Mouse (Mus musculus) Muller cell, postnatal 12 days (primary cell): ENCODE results near the gene Muc3.
"Not testable (repeated sequence)": the region's sequence is repeated elsewhere in the genome, so short reads cannot be mapped to it uniquely, and the experiment has no call there.

Experiments
- DNase-seq: peaks from one replicate; pipeline ENCODE4 v3.0.0-alpha.2; 2015; ENCODE audit errors: inconsistent ontology term

Gene Muc3

DNA sequence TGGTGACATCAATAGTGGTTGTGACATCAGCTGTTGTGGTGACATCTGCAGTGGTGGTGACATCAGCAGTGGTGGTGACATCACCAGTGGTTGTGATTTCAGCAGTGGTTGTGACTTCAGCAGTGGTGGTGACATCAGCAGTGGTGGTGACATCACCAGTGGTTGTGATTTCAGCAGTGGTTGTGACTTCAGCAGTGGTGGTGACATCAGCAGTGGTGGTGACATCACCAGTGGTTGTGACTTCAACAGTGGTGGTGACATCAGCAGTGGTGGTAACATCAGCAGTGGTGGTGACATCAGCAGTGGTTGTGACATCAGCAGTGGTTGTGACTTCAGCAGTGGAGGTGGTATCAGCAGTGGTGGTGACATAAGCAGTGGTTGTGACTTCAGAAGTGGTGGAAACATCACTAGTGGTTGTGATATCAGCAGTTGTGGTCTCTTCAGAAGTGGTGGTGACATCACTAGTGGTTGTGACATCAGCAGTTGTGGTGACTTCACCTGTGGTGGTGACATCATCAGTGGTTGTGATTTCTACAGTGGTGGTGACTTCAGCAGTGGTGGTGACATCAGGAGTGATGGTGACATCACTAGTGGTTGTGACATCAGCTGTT, at the start of gene Muc3:
Gene Muc3, minus strand, starts transcription at position 51 of the 611 bp plus-strand sequence.
- not testable (repeated sequence) for DNase-seq

DNA sequence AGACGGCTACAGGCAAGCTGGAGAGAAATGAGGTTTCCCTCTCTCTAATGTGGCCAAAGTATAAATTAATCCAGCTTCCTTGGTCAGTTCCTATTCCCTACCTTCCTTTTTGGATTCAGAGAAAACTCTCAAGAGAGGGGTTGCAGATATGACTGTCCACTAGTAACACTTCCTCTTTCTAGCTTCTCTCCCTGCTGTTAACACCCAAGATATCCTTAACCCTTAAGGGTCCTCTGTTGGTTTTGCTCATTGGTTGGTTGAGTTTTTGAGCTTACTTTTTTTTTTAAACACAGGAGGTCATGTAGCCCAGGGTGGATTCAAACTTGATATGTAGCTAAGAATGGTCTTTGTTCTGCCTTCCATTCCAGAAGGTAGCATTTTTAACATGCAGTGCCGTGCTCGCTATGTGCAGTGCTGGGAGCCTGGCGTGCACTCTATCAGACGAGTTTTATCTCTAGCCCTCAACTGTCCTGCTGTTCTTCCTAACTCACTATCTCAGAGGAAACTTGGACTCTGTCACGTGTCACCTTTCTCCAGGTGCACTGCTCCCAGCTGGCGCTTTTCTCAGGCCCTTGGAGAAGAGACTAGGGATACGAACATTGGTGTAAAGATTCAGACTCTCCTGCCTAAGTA, 45.5 kb upstream of the Muc3 start:
- no peak for DNase-seq

DNA sequence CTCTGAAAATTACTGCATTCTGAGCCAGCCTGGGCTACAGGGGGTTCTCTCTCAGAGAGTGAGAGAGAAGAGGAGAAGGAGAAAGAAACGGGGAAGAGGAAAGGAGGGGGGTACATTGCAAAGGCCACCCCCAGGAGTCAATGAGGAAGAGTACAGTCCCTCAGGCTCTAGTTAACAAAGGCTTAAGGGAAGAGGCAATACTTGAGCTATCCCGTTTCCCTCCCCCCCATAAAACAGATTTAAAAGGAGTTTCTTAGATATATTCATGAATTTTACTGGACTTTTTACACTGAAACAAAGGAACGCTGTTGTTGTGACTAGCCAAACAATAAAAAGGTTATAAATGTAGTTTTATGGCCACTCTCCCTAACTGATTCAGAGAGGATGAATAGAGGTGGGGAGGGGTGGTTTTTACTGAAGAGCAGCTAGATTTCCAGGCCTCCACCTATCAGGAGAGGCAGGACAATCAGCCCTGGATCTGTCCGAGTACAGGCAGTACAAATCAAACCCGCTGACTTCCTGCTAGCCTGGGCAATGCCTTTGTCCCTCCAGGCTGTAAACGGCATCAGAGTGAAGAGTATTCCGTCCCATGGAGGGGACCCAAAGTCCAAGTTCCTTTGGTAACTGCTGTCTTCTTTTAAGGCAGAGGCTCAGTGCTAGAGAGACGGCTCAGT, 44.3 kb upstream of the Muc3 start:
- no peak for DNase-seq

DNA sequence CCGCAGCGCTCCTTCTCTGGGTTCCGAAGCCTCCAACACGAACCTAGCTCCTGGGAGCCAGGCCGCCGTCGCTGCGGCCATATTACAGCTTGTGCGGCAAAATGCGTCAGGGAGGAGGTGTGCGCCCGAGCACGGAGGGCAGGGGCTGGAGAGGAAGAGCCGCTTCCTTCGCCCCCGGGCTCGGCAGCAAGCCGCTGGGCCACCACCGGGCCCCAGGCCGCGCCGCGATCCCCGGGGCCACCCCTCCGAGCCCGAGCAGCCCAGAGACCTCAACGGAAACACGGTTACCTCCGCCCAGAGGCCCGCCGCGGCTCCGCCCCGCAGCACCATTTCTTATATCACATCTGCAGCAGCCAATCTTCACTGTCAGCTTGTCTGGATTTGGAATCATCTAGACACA, 40.2 kb upstream of the Muc3 start:
- peak; percentile 19 for DNase-seq

DNA sequence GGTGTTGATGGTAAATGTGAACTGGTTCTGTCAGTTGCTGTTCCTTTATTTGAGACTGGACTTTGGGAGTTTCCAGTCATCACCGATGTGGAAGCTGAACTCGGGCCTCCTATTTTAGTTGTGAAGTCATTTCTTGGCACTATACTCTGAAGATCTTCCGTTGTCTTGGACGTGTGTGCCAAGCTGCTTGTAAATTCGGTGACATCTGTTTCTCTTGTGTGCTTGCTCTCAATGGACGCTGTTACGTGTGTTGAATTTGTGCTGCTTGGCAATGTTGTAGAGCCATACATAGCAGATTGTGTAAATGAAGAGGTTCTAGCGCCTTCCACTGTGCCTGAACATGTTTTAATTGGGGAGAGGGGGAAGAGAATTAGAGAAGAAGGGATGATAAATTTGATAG, 36.2 kb upstream of the Muc3 start:
- DNase-seq = no peak

DNA sequence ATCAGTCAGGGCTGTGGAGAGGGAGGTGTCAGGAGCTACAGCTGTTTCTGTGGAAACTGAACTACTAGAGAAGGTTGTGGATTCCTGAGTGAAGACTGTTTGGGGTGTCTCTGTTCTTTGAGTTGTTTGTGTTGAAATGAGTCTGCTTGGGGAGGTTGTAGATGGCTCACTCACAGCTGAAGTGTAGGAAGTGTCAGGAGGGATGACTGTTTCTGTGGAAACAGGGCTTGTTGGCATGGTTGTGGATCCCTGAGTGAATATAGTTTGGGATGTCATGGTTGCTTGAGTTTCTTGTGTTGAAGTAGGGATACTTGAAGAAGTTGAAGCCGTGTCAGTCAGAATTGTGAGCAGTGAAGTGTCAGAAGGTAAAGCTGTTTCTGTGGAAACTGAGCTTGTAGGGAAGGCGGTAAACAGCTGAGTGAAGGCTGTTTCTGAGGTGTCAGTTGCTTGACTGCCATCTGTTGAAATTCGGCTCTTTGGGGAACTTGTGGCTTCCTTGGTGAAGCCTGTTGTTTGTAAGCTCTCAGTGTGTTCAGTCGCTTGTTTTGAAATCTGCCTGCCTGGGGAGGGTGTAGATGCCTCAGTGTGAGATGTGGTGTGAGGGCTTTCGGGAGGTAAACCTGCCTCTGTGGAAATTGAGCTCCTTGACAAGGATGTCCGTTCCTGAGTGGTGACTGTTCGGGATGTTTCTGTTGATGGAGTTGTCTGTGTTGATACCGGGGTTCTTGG, 30.7 kb upstream of the Muc3 start:
- DNase-seq = no peak

DNA sequence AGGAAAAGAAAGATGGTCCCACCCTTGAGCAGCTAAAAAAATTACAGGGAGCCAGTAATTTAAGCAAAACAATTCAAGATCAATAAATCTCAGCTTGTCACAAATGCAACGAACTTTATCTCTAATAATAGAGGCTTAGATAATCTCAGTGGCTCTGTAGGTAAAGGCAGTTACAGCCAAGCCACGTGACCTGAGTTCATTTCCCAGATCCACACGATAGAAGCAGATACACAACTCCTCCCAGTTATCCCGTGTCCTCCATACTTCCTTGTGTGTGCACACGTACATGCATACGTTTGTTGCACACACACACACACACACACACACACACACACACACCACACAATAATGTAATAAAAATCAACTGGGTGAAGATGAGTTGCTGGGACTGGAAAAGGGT, 24.8 kb upstream of the Muc3 start:
- DNase-seq = no peak

DNA sequence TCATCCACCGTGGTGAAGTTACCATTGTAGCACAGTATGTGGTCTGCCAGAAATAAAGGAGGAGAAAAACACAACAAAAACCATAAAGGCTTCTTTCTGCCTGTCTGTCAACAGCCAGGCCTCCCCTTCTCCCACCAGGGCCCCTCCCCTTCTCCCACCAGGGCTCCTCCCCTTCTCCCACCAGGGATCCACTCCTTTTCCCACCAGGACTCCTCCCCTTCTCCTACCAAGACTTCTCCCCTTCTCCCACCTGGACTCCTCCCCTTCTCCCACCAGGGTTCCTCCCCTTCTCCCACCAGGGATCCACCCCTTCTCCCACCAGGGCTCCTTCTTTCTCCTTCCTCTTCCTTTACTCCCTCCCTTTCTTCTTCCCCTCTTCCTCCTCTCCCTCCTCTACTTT, 23.5 kb upstream of the Muc3 start:
- DNase-seq = no peak

DNA sequence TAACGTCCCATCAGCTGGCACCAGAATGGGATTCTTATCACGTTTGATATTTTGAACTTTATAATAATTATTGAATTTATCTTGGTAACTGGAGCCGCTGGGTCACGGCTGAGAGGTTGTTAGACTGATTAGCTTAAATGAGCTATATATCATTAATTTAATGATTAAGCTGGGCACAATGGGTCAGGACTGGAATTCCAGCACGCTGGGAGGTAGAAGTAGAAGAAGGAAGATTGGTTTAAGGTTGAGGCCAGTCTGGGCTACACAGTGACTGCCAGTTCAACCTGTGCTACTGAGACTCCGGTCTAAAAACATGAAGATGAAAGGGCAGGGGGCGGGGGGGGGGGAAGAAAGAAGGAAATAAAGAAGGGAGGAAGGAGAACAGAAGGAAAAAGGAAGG, 22.4 kb upstream of the Muc3 start:
- no peak for DNase-seq

DNA sequence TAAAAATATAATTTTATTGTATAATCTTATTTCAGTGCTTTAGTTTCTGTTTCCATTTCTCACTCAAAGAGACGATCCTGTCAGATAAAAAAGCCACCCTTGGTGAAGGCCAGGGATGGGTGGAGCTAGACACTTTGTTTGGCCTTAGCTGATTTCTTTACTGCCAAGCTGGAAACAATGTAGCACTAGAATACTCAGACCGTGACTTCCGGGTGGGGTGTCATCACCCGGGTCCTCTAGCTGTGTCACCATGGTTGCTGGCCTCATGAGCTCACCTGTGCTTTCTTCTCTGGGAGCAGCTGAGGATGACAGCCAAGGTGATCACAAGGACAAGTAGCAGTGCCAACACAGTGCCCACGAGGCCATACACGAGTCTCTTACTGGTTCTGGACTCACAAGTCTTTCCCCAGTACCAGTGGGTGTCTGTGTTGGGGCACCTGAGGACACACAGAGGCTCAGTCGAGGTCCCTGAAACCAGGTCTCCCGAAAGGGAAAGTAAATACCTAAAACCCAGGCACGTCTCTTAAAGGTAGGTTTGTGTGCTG, 21.8 kb upstream of the Muc3 start:
- DNase-seq = no peak

DNA sequence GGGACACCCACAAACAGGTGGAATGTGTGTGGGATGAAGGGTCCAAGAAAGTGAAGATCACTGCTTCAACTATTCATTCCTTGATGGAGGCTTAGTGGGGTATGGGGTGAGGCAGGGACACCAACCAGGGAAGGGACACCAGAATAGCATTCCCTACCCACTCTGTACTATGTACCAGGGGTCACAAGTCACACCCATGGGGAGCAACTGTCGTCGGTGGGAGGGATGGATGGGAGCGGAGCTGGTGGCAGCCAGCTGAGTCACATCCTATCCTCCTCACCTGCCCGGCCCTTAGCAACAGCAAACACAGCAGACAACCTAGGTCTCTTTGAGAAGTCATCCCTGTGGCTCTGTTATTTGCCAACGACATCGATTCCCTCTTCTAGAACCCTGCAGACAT, 18.4 kb upstream of the Muc3 start:
- DNase-seq = no peak

DNA sequence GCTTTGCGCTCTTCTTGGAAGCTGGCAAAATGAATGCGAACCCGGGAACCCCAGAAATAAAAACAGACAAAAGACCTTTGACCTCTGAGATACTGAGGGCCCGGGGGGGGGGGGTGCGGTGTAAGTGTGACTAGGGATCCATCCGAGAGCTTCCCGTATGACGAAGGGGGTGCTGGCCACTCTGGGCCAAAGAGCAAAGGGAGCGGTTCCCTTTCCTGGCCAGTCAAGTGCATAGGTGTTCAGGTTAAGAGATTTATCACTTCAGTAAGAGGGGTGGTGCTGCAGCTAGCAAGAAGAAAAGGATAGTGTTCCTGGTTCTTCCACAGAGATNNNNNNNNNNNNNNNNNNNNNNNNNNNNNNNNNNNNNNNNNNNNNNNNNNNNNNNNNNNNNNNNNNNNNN, 16.9 kb upstream of the Muc3 start:
- DNase-seq = no peak

DNA sequence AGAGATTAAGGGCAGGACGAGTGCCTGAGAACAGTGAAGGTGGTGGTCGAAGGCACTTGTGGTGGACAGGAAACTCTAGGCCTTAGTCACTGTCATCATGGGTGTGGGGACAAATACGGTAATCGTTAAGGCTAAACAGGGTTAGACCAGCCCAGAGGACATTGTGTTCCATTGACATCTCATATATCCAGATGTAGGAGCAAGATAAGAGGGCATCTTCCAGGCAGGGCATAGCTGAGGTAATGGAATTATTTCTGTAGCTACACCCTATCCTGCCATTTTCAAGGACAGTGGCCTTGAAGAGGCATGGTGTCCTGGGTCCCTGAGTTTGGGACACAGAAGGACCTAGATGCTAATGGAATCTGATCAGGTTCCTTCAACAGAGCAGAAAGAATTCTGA, 12.7 kb upstream of the Muc3 start:
- DNase-seq = no peak

DNA sequence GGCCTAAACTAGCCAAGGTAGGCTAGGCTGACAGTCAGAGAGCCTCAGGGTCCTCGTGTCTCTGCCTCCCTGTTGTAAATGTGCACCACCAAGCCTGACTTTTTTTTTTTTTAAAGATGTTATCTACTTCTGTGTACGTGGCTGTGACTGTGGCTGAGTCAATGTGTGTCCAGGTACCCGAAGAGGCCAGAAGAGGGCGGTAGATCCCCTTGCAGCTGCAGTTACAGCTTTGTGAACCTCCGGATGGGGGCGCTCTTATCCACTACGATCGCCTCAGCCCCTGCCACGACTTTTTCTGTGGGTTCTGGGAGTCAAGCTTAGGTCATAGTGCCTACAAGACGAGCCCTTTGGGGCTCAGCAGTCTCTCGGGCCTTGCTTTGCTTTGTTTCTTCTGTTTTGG, 10.3 kb upstream of the Muc3 start:
- no peak for DNase-seq

DNA sequence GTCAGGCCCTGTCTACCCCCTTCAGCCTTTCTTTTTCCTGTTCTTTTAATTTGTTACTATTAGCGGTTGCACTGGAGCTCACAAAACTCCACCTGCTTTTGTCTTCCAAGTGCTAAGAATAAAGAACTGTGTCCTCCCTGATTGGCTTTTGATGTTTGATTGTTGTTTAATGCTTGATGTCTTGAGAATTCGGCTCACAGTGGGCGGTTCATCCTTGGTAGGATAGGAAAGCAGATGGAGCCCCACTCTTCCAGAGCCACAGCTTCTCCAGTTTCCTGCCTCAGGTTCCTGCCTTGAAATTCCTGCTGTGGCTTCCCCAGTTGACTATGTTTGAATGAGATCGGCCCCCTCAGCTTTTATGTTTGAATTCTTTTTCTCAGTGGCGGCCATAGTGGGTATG, 4.2 kb upstream of the Muc3 start:
- DNase-seq = no peak

DNA sequence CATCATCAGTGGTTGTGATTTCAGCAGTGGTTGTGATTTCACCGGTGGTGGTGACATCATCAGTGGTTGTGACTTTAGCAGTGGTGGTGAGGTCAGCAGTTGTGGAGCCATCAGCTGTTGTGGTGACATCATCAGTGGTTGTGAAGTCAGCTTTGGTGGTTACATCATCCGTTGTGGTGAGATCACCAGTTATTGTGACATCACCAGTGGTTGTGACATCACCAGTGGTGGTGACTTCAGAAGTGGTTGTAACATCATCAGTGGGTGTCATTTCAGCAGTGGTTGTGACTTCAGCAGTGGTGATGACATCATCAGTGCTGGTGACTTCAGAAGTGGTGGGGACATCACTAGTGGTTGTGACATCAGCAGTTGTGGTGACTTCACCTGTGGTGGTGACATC, 3.5 kb upstream of the Muc3 start:
- peak; percentile 2 for DNase-seq

DNA sequence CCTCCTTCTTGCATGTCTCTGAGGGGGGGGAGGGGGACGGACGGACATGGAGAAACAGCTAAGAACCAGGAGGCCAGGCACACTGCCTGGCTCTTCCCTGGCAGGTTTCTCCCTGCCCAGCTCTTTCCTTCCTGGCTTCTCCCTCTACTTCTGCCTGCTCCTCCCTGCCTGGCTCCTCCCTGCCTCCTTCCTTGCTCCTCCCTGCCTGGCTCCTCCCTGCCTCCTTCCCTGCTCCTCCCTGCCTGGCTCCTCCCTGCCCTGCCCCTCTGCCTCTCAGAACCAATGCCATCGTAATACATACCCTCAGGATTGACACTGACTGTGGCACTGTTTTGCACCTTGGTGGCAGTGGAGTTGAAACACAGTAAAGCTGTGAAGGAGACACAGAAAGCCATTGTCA, 8.3 kb downstream of the Muc3 start:
- no peak for DNase-seq

DNA sequence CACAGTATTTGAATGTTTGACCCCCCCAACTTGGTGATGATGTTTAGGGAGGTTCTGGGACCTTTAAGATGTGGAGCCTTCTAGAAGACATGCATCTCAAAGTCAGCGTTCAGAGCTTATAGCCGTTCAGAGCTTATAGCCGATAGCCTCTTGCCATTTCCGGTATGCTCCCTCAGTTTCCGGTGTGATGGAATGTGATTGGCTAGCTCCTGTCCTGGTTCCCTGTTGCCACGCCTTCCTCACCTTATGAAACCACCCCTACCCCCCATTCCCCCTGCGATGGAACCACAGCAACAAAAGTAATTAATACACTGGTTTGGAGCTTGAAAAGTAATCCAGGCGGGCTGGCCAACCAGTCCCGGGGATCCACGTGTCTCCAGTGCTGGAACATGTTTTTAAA, 10.1 kb downstream of the Muc3 start:
- DNase-seq = no peak

DNA sequence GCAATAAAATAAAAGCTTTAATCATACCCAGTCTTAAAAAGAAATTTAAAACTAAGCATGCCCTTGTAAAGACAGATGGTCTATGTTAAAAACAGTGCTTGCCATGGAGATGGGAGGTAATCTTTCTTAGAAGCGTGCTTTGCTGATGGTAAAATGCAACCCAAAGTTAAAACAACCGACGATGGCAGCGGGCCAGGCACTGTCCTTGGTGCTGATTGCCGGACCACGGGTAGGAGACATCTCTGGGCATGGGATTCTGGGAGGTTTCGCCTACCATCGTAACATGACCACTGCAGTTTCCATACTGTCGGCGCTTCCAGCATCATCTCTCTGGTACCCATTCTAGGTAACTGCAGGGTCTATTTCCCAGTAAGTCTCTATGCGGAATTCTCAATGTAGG, 14.2 kb downstream of the Muc3 start:
- DNase-seq = no peak

DNA sequence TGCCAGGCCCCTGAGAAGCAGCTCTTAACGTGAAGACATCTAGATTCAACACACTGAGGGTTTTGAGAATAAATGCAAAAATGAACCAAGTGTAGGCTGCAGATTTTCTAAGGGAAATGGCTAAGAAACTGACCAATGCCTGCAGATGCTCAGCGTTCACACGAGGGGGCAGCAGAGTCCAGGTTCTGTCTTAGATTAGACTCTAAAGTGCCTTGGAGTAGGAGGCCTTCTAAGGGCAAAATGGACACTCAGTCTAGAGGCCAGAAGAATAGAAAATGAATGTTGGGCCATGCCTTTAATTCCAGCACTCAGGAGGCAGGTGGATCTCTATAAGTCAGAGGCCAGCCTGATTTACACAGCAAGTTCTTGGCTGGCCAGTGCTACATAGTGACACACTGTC, 17.6 kb downstream of the Muc3 start:
- peak; percentile 52 for DNase-seq

DNA sequence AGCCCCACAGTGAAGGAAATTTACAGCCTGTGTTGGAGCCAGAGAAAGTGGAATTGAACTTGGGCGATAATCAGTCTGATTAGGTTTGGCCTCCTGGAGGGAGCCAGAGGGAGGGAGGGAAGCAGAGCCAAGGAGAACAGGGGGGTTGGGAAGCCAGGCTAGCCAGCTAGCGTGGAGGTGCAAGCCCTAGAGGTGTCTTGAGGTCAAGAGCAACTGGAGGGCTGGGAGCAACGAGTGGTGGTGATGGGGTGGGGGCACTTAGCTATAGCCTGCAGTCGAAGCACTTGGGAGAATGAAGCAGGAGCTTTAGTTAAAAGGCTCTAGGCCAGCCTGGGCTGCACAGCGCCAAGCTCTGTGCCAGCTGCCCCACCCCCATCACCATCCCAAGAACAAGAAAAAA, 19.8 kb downstream of the Muc3 start:
- no peak for DNase-seq

DNA sequence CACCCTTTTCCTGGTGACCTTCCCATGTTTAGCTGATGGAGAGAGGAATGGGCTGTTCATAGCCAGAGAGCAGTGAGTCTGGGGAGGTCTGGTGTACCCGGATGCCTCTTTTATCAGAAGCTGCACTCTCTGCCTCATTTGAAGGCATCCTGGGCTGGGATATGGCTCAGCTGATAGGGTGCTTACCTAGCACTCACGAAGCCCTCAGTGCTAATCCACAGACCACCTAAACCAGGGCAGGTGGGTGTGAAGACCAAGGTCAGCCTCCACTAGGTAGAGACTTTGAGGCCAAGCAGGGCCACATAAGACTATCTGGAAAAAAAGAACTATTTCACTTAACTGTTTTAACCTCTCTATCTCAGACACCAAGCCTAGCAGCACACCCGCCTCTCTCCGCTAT, 25.6 kb downstream of the Muc3 start:
- no peak for DNase-seq
